19 mouse cellular contexts compared by ENCODE assay signal in the genomic region with DNA sequence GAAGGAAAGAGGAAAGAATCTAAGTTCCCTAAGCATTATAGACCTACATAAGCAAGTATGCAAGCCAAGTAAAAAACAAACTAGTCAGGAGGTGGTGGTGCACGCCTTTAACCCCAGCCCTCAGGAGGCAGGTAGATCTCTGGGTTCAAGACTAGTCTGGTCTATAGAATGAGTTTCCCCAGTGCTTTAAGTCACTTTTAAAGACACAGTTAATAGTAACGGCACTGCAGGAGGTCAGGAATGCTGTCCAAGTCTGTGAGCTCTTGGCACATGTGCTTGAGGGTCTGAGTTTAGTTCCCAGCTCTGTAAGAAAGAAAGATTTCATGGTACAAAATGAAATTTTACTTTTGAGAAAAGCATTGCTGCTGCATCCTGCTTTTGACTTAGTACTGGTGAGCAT. TPM values are rescaled to one million over a fixed set of nuclear protein-coding genes. Genes with fewer than 3 reads are reported as not detected.
DNase-seq lines count a peak whose midpoint lies in the region; ATAC-seq and TF ChIP-seq lines count a peak whose summit lies in the region.
"Had no signal": no experiment of that assay in that cellular context is flagged by ENCODE, and none has a peak within 500 bp of the region (broad histone marks: within the 10 kb centered on the region; RNA-seq: fewer than 3 reads in every experiment).

No protein-coding gene starts in this region.

- H3K27ac ChIP-seq in ES-Bruce4 (ENCODE audit: insufficient read depth, low read length) (peak overlapping the region; percentile 72), ES-E14 (ENCODE audit: insufficient read depth, low read depth, low read length, poor library complexity, severe bottlenecking) (peak overlapping the region; percentile 40; the same call in 1 of the 2 replicates)
- no peak overlapping the region for H3K27ac ChIP-seq in midbrain, embryonic 14.5 days (replicated peaks; ENCODE audit: low read depth, low read length)
- H3K27ac ChIP-seq: embryonic facial prominence, embryonic 10.5 days; embryonic facial prominence, embryonic 12.5 days had no signal

- H3K4me3 ChIP-seq in ES-Bruce4 (ENCODE audit: low read depth, low read length) (0 out of 2 replicates have a peak overlapping the region, but pooled peaks have one; percentile 12), ES-E14 (ENCODE audit: insufficient read depth in 1 of 2, low read depth in 1 of 2, low read length in 2 of 2, poor library complexity in 1 of 2, severe bottlenecking in 1 of 2) (no peak overlapping the region)
- H3K4me3 ChIP-seq in midbrain, embryonic 14.5 days (replicated peaks; ENCODE audit: low read depth, low read length) = no peak overlapping the region
- H3K4me3 ChIP-seq: embryonic facial prominence, embryonic 10.5 days; embryonic facial prominence, embryonic 12.5 days had no signal

- no peak for TF ChIP-seq CTCF in ES-Bruce4 (IDR thresholded peaks at IDR 0.05; ENCODE audit: low read depth, low read length)

- H3K4me1 ChIP-seq in ES-Bruce4 (ENCODE audit: control insufficient read depth, insufficient read depth, low read length) (peaks cover 2% of the 10 kb centered on the region), ES-E14 (ENCODE audit: control insufficient read depth in 2 of 2, insufficient read depth in 2 of 2, low read length in 2 of 2, poor library complexity in 1 of 2) (peaks cover 10 to 20% of the 10 kb centered on the region in 2 experiments)
- H3K4me1 ChIP-seq in midbrain, embryonic 14.5 days (ENCODE audit: control insufficient read depth, insufficient read depth, low read length) = 0 out of 2 replicates have a peak, but pooled peaks cover under 1% of the 10 kb centered on the region

- no peaks in the 10 kb centered on the region for H3K9me3 ChIP-seq in ES-Bruce4 (replicated peaks; ENCODE audit: control insufficient read depth, insufficient read depth, low read length, poor library complexity, severe bottlenecking)
- H3K9me3 ChIP-seq in ES-E14 (ENCODE audit: control insufficient read depth, insufficient read depth, low read depth, low read length) = no peaks in the 10 kb centered on the region
- H3K9me3 ChIP-seq in midbrain, embryonic 14.5 days (ENCODE audit: control insufficient read depth, low read length) = no peaks in the 10 kb centered on the region
- H3K9me3 ChIP-seq: embryonic facial prominence, embryonic 10.5 days; embryonic facial prominence, embryonic 12.5 days had no signal

- intact Hi-C loops in heart, postnatal 36 days (cut with DNase I) = no loop called here

- ATAC-seq in midbrain, embryonic 14.5 days (ENCODE audit: low FRiP score, low TSS enrichment) = no peak
- ATAC-seq: forebrain, embryonic 14.5 days; forebrain, embryonic 16.5 days had no signal

- H3K36me3 ChIP-seq in ES-Bruce4 (ENCODE audit: control insufficient read depth, insufficient read depth, low read length, poor library complexity, severe bottlenecking) (no peaks in the 10 kb centered on the region), ES-E14 (ENCODE audit: control insufficient read depth, insufficient read depth, low read length, poor library complexity, severe bottlenecking) (peaks cover 3% of the 10 kb centered on the region)
- H3K36me3 ChIP-seq in midbrain, embryonic 14.5 days (ENCODE audit: control insufficient read depth, insufficient read depth, low read length) = no peaks in the 10 kb centered on the region
- H3K36me3 ChIP-seq: embryonic facial prominence, embryonic 10.5 days; embryonic facial prominence, embryonic 12.5 days had no signal

- no peak for TF ChIP-seq EP300 in ES-Bruce4 (IDR thresholded peaks at IDR 0.05; ENCODE audit: insufficient read depth, low read depth, low read length)

- no peak overlapping the region for H3K9ac ChIP-seq in ES-Bruce4 (ENCODE audit: low read depth, poor library complexity, severe bottlenecking)
- no peak overlapping the region; the same call in 1 of the 2 replicates for H3K9ac ChIP-seq in ES-E14 (ENCODE audit: insufficient read depth, low read depth, low read length, poor library complexity, severe bottlenecking)
- no peak overlapping the region for H3K9ac ChIP-seq in midbrain, embryonic 14.5 days (replicated peaks; ENCODE audit: low read length)
- H3K9ac ChIP-seq: embryonic facial prominence, embryonic 12.5 days had no signal

- in situ Hi-C loops in ES-E14 (cut with MboI; ENCODE audit: low sequenced_read_pairs in 2 of 2, unreplicated experiment in 2 of 2) = no loop called here

- no peak overlapping the region for H3K4me2 ChIP-seq in midbrain, embryonic 14.5 days (ENCODE audit: low read length)
- H3K4me2 ChIP-seq: embryonic facial prominence, embryonic 12.5 days had no signal

- peak; percentile 68 for DNase-seq in heart, adult 11 months
- DNase-seq in heart, postnatal 36 days = no peak
- DNase-seq in ES-E14 (ENCODE audit: low read depth, low spot score) (no peak), ZHBTc4 (ENCODE audit: low read depth, low spot score) (peak; percentile 62)
- DNase-seq in retina, embryonic 14.5 days (ENCODE audit: low spot score) = no peak
- no peak for DNase-seq in adrenal gland, postnatal 10 days
- no peak for DNase-seq in midbrain, embryonic 14.5 days
- DNase-seq: adrenal gland, adult 2 months; adrenal gland, postnatal 14 days; adrenal gland, postnatal 36 days; cerebellum, adult 11-12 months; cerebellum, adult 8-10 months; cerebellum, postnatal 10 days; cerebellum, postnatal 25 days had no signal

- WGBS in midbrain, embryonic 14.5 days = 69% methylated on average over 2 of the region's 2 CpGs

- no peaks in the 10 kb centered on the region for H3K27me3 ChIP-seq in ES-Bruce4 (ENCODE audit: control insufficient read depth, insufficient read depth, low read length, poor library complexity, severe bottlenecking)
- no peaks in the 10 kb centered on the region for H3K27me3 ChIP-seq in midbrain, embryonic 14.5 days (ENCODE audit: control insufficient read depth, insufficient read depth, low read length)
- H3K27me3 ChIP-seq: embryonic facial prominence, embryonic 12.5 days had no signal

- no peak for TF ChIP-seq POLR2A in ES-Bruce4 (IDR thresholded peaks at IDR 0.05; ENCODE audit: insufficient read depth, low read length)

TF ChIP-seq in ES-E14, 5 proteins besides CTCF, POLR2A, EP300 and RAD21:
- TF ChIP-seq MAFK (IDR thresholded peaks at IDR 0.05; ENCODE audit: insufficient read depth, low read depth, low read length) = no peak
- no peak for TF ChIP-seq ZNF384 (IDR thresholded peaks at IDR 0.05; ENCODE audit: low read depth, low read length)
- no peak for TF ChIP-seq HCFC1 (IDR thresholded peaks at IDR 0.05; ENCODE audit: borderline replicate concordance, insufficient read depth, low read length)
- TF ChIP-seq ZC3H11A (IDR thresholded peaks at IDR 0.05; ENCODE audit: borderline replicate concordance, low read depth, low read length) = no peak
- TF ChIP-seq CHD2 (IDR thresholded peaks at IDR 0.05; ENCODE audit: low read depth, low read length) = no peak

RNA-seq across cellular contexts. Expression of gene Cdk19, which starts 19.8 kb away (rescaled TPM):
- 10 to 100 TPM; 14.5 to 16.1 TPM for total RNA-seq in heart, postnatal 36 days (2021)
- 14.1 and 16.0 TPM in 2 replicates for polyA plus RNA-seq in ES-Bruce4 (2011; ENCODE audit: insufficient read depth, insufficient read length, low read depth, missing spikeins)
- total RNA-seq in ES-E14 (2012; rRNA removed) = 6.4 and 6.5 TPM in 2 replicates
- 10 to 100 TPM; 11.9 to 12.9 TPM for total RNA-seq in adrenal gland, postnatal 10 days (2021)
- polyA plus RNA-seq in midbrain, embryonic 14.5 days (2014; fragmentation: Nextera tagmentation; extraction: Ambion mirVana) = 9.4 and 13.1 TPM in 2 replicates

RNA-seq across cellular contexts. Expression of gene Amd1, which starts 57.1 kb away (rescaled TPM):
- 10 to 100 TPM; 67.0 to 88.5 TPM for total RNA-seq in heart, postnatal 36 days (2021)
- polyA plus RNA-seq in ES-Bruce4 (2011; ENCODE audit: insufficient read depth, insufficient read length, low read depth, missing spikeins) = 149 and 150 TPM in 2 replicates
- 108 and 126 TPM in 2 replicates for total RNA-seq in ES-E14 (2012; rRNA removed)
- 10 to 100 TPM; 30.2 to 31.8 TPM for total RNA-seq in adrenal gland, postnatal 10 days (2021)
- polyA plus RNA-seq in midbrain, embryonic 14.5 days (2014; fragmentation: Nextera tagmentation; extraction: Ambion mirVana) = 37.4 and 46.0 TPM in 2 replicates

Comparison
In these comparisons a context has a peak if more than half of its experiments do, and no peak if none do; other contexts are left out.
1. DNase-seq: peak in heart, adult 11 months (single experiment) and ZHBTc4 (single experiment); none in heart, postnatal 36 days (0 of 2), ES-E14 (single experiment), retina, embryonic 14.5 days (single experiment), adrenal gland, postnatal 10 days (single experiment) and midbrain, embryonic 14.5 days (single experiment).